Mouse (Mus musculus) cerebellum, adult 2 months (tissue): ENCODE results near the gene Zfp512b.

Source experiments
- CTCF ChIP-seq: fragments of 200-500 bp; IDR thresholded peaks from 2 replicates; pipeline ENCODE4 v1.5.1; 2011; ENCODE audit warnings: low read depth, mild to moderate bottlenecking, control low read depth, low read length, moderate library complexity, borderline replicate concordance; ENCODE audit not compliant: insufficient read depth
- POLR2A ChIP-seq: fragments of 200-500 bp; IDR thresholded peaks from 2 replicates; pipeline ENCODE4 v1.6.1; 2011; ENCODE audit warnings: low read length, control low read depth, borderline replicate concordance; ENCODE audit not compliant: insufficient read depth

DNA sequence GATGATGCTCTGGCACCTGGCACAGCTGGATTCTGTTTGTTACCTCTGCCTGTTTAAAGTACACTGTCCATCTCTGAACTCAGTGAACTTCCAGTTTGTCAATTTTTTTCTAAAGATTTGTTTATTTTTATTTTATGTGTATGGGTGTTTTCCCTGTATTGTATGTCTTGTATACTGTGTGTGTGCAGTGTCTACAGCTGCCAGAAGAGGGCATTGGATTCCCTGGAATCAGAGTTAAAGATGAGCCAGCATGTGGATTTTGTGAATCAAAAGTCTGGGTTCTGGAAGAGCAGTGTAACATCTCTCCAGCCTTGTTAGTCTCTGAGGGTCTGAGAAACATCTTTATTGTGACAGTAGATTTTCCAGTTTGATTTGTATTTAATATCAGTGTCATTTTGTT lies 30.8 kb upstream of the Zfp512b start:
- no peak for TF ChIP-seq POLR2A
- no peak for TF ChIP-seq CTCF
